Mouse (Mus musculus) midbrain, postnatal 0 days (tissue): ENCODE results near the gene Pkd1. TPM values are rescaled to one million over a fixed set of nuclear protein-coding genes. Genes with fewer than 3 reads are reported as not detected.
A peak's percentile ranks its signal among the peaks of the same experiment; 100 is the strongest.

Source experiments
- ATAC-seq: fragments of 200-750 bp; cut with Nextera tagmentation; 2 replicates; pipeline ENCODE4 v1.8.0; 2017; ENCODE audit warnings: moderate number of reproducible peaks, mild to moderate bottlenecking, moderate TSS enrichment, moderate library complexity; ENCODE audit not compliant: low FRiP score
- DNase-seq: peaks from one replicate; pipeline ENCODE4 v3.0.0-alpha.2; 2015; ENCODE audit warnings: low spot score
- H3K27ac ChIP-seq: fragments of 300-500 bp; sonication (generic); 2 replicates; pipeline ENCODE4 v1.5.1; 2014; ENCODE audit warnings: low read depth, mild to moderate bottlenecking, low read length, mixed read lengths
- H3K27me3 ChIP-seq: fragments of 300-500 bp; sonication (generic); 2 replicates; pipeline ENCODE4 v1.6.1; 2014; ENCODE audit warnings: low read length, control low read depth, mixed read lengths; ENCODE audit not compliant: insufficient read depth
- H3K36me3 ChIP-seq: fragments of 300-500 bp; sonication (generic); 2 replicates; pipeline ENCODE4 v1.6.1; 2014; ENCODE audit warnings: low read length, control low read depth, mixed read lengths; ENCODE audit not compliant: insufficient read depth
- H3K4me1 ChIP-seq: fragments of 300-500 bp; sonication (generic); 2 replicates; pipeline ENCODE4 v1.6.1; 2014; ENCODE audit warnings: mild to moderate bottlenecking, control low read depth, antibody characterized with exemption, low read length, mixed read lengths; ENCODE audit not compliant: insufficient read depth
- H3K4me2 ChIP-seq: fragments of 300-500 bp; sonication (generic); 2 replicates; pipeline ENCODE4 v1.6.1; 2014; ENCODE audit warnings: low read depth, mild to moderate bottlenecking, low read length, mixed read lengths; ENCODE audit not compliant: poor library complexity, severe bottlenecking
- H3K4me3 ChIP-seq: fragments of 300-500 bp; sonication (generic); 2 replicates; pipeline ENCODE4 v1.5.1; 2014; ENCODE audit warnings: low read depth, mild to moderate bottlenecking, low read length, moderate library complexity
- H3K9ac ChIP-seq: fragments of 300-500 bp; sonication (generic); replicated peaks from 2 replicates; pipeline ENCODE4 v1.6.1; 2014; ENCODE audit warnings: mild to moderate bottlenecking, low read length, moderate library complexity, mixed read lengths; ENCODE audit not compliant: poor library complexity, severe bottlenecking
- H3K9me3 ChIP-seq: fragments of 300-500 bp; sonication (generic); 2 replicates; pipeline ENCODE4 v1.6.1; 2016; ENCODE audit warnings: low read length, control low read depth
- CTCF ChIP-seq: IDR thresholded peaks from 2 replicates; pipeline ENCODE4 v1.5.1; 2016; ENCODE audit warnings: antibody characterized with exemption, mild to moderate bottlenecking
- WGBS: fragments of 180-500 bp; shearing (Covaris S2); extraction: QIAGEN DNeasy Blood & Tissue Kit; methylation state at CpG from one replicate; pipeline ENCODE4 v1.1.7; 2014; 5-methylcytosine and 5-hydroxymethylcytosine counted together
- polyA plus RNA-seq: library from polyadenylated mRNA; unstranded; fragments of >200 nt; fragmentation: Nextera tagmentation; extraction: Ambion mirVana; gene quantifications from 2 replicates; pipeline ENCODE4 v1.2.1, GENCODE M21; 2015
- total RNA-seq: library from RNA; depleted of rRNA; stranded (reverse); fragments of >200 nt; gene quantifications from 2 replicates; pipeline ENCODE4 v1.2.3, GENCODE M21; 2014; rRNA removed

Pkd1 gene
- total RNA-seq = 73.6 and 84.3 TPM in 2 replicates
- polyA plus RNA-seq = 13.6 and 14.5 TPM in 2 replicates

GRCm38 (mm10) chr17:24549618-24550415 is at the start of gene Pkd1:
Gene Pkd1, plus strand, starts transcription at chr17:24549834.
- DNase-seq = peak; percentile 98
- under 1% methylated on average over 63 of the region's 72 CpGs for WGBS
- peak within 1 kb of the TSS; percentile 90 for H3K4me2 ChIP-seq
- ATAC-seq = peak; percentile 95
- H3K27ac ChIP-seq = peak within 1 kb of the TSS; percentile 95
- no peaks in the 10 kb centered on the region for H3K9me3 ChIP-seq
- H3K27me3 ChIP-seq = no peaks in the 10 kb centered on the region
- H3K4me3 ChIP-seq = peak within 1 kb of the TSS; percentile 97
- H3K4me1 ChIP-seq = peaks cover 11% of the 10 kb centered on the region
- TF ChIP-seq CTCF = no peak; the same call in 1 of the 2 replicates
- H3K9ac ChIP-seq = peak within 1 kb of the TSS; percentile 97
- no peaks in the 10 kb centered on the region for H3K36me3 ChIP-seq

GRCm38 (mm10) chr17:24502208-24502607 is 47.4 kb upstream of the Pkd1 start:
- TF ChIP-seq CTCF = peak; percentile 40
- DNase-seq (no peak), ATAC-seq (no peak)
- no peak overlapping the region for H3K9ac ChIP-seq
- peaks cover 89% of the 10 kb centered on the region for H3K36me3 ChIP-seq
- no peak overlapping the region for H3K4me3 ChIP-seq
- H3K4me1 ChIP-seq = no peaks in the 10 kb centered on the region
- no peaks in the 10 kb centered on the region for H3K9me3 ChIP-seq
- H3K27ac ChIP-seq = no peak overlapping the region
- 24% methylated on average over 11 of the region's 11 CpGs for WGBS
- no peaks in the 10 kb centered on the region for H3K27me3 ChIP-seq
- no peak overlapping the region for H3K4me2 ChIP-seq

- no peak for ATAC-seq
Measured at GRCm38 (mm10) chr17:24504085-24504484, 45.5 kb upstream of the Pkd1 start.

GRCm38 (mm10) chr17:24505286-24505955 is 44.2 kb upstream of the Pkd1 start:
- H3K27ac ChIP-seq = no peak overlapping the region
- ATAC-seq (no peak), DNase-seq (no peak)
- H3K4me1 ChIP-seq = no peaks in the 10 kb centered on the region
- no peak for TF ChIP-seq CTCF
- no peak overlapping the region for H3K4me2 ChIP-seq
- peaks cover 92% of the 10 kb centered on the region for H3K36me3 ChIP-seq
- 89% methylated on average over 30 of the region's 30 CpGs for WGBS
- no peaks in the 10 kb centered on the region for H3K9me3 ChIP-seq
- H3K4me3 ChIP-seq = no peak overlapping the region
- H3K9ac ChIP-seq = 0 out of 2 replicates have a peak overlapping the region, but pooled peaks have one; percentile 8
- H3K27me3 ChIP-seq = no peaks in the 10 kb centered on the region

More at GRCm38 (mm10) chr17:24504085-24504484, 45.5 kb upstream of the Pkd1 start:
- no peak overlapping the region for H3K27ac ChIP-seq
- H3K36me3 ChIP-seq = peaks cover 90% of the 10 kb centered on the region
- H3K9ac ChIP-seq = no peak overlapping the region
- no peak overlapping the region for H3K4me2 ChIP-seq
- H3K27me3 ChIP-seq = no peaks in the 10 kb centered on the region
- no peak for TF ChIP-seq CTCF
- H3K4me1 ChIP-seq = no peaks in the 10 kb centered on the region
- H3K9me3 ChIP-seq = no peaks in the 10 kb centered on the region
- no peak for DNase-seq
- no peak overlapping the region for H3K4me3 ChIP-seq
- WGBS = 88% methylated on average over 10 of the region's 10 CpGs

- no peaks in the 10 kb centered on the region for H3K9me3 ChIP-seq
- no peaks in the 10 kb centered on the region for H3K27me3 ChIP-seq
- ATAC-seq (peak; percentile 14; the same call in 1 of the 2 replicates), DNase-seq (peak; percentile 50)
- H3K4me2 ChIP-seq = no peak overlapping the region
- H3K4me3 ChIP-seq = no peak overlapping the region
- no peak overlapping the region for H3K9ac ChIP-seq
- H3K36me3 ChIP-seq = peaks cover 94% of the 10 kb centered on the region
- H3K27ac ChIP-seq = peak overlapping the region; percentile 65
- 29% methylated on average over 35 of the region's 36 CpGs for WGBS
- H3K4me1 ChIP-seq = no peaks in the 10 kb centered on the region
- peak; percentile 8; the same call in 1 of the 2 replicates for TF ChIP-seq CTCF
Measured at GRCm38 (mm10) chr17:24506332-24507070, 43.1 kb upstream of the Pkd1 start.
